Mouse (Mus musculus) megakaryocyte, embryonic 14.5 days (primary cell): ENCODE measurements at regions not wholly inside any gene's neighbourhood (a gene's known extent, or its start where the extent isn't known, plus 50 kb on each side); places are given as distances from the start of the nearest gene placed in this dataset.

Experiments
- FLI1 ChIP-seq: IDR thresholded peaks from 2 replicates; pipeline ENCODE4 v1.6.1; 2012; ENCODE audit warnings: low read length, inconsistent platforms, mixed read lengths
- GATA1 ChIP-seq: IDR thresholded peaks from 3 replicates; pipeline ENCODE4 v1.6.1; 2012; ENCODE audit warnings: mixed read lengths, low read length, inconsistent platforms, borderline replicate concordance

- no peak for TF ChIP-seq GATA1
- TF ChIP-seq FLI1, result no peak
These were observed 370.2 kb upstream of the Slc30a5 start for GRCm38 (mm10) chr13:101203463-101203862.
